Mouse (Mus musculus): ENCODE measurements around the gene Plxna1.

Plxna1 gene

DNA sequence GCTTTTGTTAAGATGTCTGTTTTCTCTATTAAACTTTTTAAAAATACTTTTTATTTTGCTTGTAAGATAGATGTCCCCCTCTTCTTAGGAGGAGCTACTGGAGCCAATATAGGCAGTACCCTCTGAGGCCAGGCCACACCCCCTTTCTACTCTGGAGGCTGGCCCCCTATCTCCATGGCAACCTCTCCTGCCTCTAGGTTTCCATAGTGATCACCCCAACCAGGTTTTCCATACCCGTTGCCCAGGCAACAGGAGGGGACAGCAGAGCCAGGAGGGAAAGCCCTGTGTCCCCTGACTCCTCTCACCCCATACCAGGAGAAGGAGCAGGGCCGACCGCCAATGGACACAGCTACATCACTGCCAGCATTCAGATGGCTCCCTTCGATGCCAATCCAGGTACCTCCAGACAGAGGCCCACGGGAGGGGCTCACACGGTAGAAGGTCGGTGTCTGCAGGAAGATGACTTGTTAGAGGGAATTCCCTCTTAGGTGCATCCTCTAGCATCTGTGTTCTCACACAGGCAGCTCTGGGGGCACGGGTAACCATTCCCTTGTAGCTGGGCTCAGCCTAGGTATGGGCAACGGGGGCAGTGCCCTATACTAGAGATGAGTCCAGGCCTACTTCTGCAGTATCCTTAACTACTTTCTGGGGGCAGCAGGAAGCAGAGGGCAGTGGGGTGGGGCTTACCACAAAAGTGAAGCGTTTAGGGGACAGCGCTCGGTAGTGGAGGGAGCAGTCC lies 28.3 kb downstream of the Plxna1 start:
- in situ Hi-C loops (cut with MboI, MseI), result no loop called here

DNA sequence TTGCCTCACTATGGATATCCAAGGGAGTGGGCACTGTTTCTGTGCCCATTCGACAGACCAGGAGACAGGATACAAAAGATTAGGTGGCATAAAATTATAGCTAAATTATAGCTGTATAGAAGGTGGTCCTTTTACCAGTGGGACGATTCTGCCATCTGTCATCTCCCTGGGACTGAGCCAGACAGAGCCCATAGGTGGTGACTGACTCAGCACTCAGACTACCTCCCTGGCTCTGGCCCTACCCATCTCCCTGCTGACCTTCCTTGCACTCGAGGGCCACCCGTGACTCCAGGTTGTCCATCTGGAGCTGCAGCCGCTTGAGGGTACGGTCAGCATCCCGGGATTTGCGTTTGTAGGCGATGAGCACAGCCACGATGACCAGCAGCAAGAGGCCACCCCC lies 31.5 kb downstream of the Plxna1 start:
- in situ Hi-C loops (cut with MboI, MseI), result no loop called here

DNA sequence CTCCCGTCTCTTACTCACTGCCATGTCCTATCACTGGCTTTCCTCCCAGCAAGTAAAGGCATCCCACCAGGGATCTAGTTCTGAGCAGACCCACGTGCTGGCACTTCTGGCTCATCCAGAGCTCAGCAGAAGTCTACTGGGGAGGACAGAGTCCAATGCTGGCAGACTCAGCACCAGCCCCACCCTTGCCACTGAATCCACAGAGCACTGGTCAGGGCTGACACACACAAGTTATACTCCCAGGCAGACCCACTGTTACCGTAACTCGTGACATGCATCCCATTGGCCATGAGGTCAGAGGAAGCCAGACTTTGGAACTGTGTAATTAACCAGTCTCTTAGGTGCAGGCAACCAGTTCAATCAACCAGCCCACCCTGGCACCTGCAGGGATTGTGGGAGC lies 33.8 kb downstream of the Plxna1 start:
- in situ Hi-C loops (cut with MboI, MseI), result no loop called here

DNA sequence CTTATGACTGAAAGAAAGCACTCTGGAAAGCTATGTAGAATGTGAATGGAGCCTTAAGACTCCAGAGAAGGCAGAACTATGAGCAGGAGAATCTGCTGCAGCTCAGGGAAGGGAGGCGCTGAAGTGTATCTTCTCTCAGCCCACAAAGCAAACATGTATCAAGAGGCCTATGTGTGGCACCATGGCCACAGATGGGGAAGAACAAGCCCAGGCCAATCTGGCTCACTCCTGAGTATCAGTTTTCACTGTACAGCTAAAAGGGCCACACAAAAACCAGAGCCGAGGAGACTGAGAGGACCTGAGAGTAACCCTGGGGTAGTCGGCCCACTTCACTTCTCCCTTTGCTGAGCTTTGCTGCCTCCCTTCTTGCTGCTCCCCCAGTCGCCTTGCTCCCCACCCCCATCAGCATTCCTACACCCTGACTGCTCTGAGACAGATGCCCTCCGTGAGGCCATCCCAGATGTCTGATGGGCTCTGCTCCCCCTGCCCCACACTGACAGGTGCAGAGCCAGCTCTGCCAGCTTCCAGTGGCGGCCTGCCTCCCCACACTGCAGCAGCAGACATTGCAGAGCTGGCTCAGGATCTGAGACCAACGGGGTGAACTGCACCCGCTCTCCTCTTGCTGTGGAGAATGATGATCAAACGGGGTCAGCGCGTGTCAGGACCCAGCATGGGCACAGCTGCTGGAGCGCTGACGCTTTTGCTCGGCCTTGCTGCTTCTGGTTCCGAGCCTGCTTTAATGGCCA lies 34.5 kb downstream of the Plxna1 start:
- in situ Hi-C loops (cut with MboI, MseI), result no loop called here

DNA sequence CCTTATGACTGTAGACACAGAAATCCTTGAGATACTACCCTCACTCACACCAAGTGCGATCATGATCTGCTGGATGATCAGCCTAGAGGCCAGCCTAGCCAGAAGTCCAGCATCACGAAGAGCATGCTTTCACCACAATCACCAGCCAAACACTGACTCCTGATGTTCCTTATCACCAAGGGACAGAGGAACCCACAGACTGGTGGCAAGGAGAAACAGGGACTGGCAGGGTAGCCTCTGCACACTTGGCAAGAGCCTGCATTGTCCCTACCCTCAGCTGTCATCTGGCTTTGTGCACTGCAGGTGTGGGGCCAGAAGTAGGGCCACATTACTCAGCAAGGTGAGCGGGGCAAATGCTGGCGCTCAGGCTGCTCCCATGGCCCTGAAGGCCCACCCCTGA lies 37.6 kb downstream of the Plxna1 start:
- in situ Hi-C loops (cut with MboI, MseI), result no loop called here

DNA sequence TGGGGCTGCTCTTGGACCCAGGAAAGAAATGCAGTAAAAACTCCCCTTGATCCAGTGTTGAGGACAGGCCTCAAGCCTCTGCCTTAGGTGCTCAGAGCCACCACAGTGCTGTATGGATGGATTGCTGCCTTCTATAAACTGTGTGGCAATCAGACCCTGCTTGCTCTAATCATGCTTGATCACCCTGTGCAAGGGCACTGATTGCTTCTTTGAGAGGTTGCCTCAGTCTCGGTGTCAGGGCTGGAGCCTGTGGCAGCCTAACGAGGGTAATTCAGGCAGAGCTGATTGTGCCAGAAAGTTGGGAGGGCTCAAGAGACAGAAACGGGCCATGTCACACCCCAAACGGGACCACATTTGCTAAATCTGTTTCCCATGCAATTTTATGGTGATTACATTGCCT lies 47.2 kb downstream of the Plxna1 start:
- in situ Hi-C loops (cut with MboI, MseI), result no loop called here

DNA sequence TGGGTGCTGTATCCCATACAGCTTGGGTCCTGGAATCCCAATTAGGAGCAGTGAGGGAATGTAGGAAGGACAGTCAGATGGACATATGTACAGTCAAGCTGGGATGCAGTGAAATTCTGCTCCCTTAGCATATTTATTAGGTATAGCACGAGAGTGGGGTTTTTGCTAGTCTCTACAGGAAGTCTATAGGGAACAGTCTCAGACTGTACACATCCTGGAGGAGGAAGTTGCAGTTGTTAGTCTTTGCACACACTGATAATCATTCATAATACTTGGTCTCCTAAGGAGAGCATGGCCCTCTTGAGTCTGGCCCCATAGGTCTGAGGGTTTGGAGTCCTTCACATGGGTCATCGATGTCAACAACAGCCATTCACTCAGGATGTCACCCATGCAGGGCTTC lies 50.9 kb downstream of the Plxna1 start:
- in situ Hi-C loops (cut with MboI, MseI), result no loop called here

DNA sequence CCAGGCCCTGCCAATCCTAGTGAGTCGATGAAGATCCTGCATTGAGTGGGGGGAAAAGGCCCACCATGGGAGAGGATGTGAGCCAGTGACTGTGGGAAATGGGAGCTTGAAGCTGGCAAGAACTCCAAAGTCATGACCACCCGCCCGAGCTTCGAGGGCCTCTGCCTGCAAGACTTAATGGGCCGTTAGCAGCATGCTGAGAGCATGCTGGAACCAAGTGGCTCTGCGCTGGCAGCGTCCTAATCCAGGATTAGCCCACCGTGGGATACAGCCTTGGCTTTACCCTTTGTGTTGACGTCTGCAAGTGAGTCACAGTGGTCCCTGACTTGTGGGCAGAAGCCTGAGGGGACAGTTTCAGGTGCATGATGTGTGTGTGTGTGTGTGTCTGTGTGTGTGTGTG lies 52.2 kb downstream of the Plxna1 start:
- in situ Hi-C loops (cut with MboI, MseI), result no loop called here

DNA sequence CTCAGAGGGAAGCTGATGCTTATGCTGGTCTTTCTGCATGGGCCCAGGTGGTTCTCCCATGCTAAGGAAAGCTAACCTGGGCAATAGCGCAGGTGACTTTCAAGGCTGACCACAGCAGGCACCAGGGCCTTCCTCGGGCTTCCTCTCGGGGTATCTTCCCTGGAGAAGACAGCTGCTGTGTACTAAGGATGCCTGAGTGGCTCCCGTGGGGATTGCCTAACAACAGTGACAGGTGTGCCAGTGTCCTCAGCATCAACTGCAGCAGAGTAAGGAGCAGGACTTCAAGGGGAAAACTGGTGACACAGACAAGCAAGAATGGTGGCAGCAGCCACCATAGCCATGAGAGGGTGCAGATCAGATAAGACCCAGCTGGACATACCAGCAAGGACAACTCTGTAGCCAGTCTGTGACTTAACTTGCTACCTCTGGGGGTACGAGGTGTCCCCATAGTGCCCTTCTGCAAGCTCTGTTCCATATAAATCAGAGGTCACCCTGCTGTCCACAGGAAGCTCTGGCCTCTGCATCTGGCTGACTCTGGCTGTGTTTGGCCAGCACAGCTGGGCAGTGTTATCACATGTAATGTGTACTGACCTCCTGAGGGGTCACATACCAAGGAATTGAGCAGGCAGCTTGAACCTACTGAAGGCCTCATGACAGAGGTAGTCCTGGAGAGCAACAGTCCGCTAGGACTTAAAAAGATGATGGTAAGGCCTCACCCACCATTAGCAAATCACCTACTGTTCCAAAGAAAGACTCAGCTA lies 54.0 kb downstream of the Plxna1 start:
- in situ Hi-C loops (cut with MboI, MseI), result no loop called here

DNA sequence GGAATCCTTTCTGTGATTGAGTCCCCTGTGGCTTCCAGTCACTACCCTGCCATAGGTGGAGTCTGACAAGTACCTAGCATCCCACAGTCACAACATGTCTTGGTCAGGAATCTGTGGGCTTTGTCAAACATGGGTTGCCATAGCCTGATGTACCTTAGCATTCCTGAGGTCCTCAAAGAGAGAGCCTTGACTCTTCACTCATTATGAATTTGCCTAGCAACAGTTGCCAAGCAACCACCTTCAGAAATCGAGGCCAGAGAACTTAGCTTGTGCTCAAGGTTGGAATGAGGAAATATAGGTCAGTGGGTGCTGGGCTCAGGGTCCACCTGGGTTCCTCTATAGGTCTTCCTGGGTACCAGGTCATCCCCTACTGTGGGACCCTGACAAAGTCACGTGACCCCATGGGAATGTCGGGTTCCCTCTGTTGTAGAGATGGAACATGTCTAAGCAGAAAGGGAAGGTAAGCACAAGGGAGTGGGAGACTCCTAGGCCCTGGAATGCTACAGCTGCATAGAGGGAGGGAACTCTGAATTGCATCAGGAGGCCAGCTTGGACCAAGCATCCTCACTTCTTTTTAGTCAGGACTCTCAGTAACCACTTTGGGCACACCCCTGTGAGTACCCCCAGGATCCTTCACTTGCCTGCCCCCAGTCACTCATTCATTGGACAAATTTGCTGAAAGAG lies 57.9 kb downstream of the Plxna1 start:
- in situ Hi-C loops (cut with MboI, MseI), result no loop called here

DNA sequence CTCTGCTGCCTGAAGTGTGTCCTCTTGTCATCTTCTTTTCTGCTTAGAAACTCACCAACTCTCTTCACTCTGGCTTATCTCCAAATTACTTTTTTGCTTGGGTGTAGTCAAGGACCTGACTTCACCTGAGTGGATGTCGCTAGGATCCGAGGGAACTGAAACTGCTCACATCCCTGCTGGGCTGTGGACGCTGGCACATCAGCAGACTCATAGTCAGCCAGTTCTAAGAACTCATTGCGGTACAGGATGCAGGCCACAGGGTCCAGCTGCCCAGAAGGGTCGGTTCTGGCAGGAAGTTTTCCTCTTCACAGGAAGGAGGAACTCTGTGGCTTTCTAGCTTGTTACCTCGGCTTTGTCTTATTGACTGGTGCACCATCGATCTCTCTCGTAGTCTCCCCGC lies 62.6 kb downstream of the Plxna1 start:
- in situ Hi-C loops (cut with MboI, MseI), result no loop called here

DNA sequence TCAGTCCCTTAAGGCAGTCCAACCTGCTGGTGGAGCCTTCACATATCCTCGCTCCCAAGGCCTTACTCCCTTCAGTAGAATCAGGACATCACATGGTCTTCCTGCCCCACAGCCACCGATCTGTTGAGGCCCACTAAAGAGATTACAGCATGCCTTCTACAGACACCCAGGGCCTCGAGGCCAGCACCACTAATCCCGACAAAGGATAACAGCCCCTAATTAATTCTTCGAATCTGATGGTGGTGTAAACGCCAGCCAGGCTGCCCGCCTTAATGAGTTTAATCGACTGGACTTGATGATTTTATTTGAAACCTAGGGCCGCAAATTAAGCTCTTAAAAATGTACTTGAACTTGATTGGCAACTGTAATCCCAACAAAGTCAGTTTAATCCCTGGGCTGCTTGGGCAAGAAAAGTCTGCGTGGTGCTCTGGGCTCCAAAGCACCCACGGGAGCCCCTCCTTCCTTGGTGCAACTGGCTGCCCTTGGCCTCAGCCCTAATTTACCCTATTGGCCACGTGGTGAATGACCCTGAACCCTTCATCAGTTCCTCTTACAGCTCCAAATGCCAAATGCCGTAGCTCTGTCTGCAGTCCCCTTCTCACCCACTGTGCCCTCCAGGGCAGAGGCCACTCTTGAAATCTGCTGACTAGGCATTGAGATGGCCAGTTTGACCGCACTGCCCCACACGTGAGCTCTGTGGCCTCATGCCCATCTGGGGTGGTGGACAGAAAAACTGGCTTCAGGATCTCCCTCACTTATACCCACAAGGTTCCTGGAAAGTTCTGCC lies 65.3 kb downstream of the Plxna1 start:
- in situ Hi-C loops (cut with MboI, MseI), result no loop called here

DNA sequence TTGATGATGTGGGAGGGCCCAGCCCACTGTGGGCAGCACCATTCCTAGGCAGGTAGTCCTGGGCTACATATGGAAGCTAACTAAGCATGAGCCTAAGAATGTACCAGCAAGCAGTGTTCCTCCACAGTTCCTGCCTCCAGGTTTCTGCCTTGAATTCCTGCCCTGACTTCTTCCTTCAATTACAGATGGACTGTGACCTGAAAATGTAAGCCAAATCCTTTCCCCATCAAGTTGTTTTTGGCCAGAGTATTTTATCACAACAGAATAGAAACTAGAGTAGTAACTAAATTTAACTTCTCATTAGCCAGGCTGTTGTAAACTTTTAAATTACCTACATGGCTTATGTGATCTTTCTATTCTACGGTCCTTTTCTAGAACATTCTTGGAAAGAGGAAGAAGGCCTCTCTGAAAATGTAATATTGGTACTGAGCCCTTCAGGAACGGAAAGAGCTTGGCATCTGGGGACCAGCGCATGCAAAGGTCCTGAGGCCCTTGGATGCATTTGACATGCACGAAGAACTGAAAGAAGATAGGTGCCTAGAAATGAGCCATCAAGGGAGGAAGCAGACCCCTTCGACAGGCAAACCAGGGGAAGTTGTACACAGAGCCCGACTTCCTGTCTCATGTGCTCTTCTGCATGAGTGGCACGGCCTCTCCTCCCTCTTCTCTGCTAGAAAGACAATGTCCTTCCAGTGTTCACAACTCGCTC lies 66.3 kb downstream of the Plxna1 start:
- in situ Hi-C loops (cut with MboI, MseI), result no loop called here

DNA sequence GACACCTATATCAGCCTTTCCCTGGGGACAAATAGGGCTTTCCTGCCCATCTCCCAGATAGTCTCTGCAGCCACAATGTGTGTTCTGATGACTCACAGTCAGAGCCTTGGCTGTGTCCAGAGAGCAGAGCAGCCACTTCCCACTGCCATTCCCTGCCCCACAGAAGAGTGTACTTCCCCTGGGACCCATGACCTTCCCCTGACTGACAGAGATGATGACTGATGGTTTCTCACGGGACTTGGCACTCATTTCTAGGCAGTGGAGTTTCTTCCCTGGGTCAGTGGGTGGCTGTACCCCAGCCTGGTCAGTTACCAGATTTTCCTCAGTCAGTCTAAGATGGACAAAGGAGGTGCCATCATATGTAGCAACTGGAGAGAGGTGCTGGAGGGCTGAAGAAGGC lies 67.8 kb downstream of the Plxna1 start:
- in situ Hi-C loops (cut with MboI, MseI), result no loop called here

DNA sequence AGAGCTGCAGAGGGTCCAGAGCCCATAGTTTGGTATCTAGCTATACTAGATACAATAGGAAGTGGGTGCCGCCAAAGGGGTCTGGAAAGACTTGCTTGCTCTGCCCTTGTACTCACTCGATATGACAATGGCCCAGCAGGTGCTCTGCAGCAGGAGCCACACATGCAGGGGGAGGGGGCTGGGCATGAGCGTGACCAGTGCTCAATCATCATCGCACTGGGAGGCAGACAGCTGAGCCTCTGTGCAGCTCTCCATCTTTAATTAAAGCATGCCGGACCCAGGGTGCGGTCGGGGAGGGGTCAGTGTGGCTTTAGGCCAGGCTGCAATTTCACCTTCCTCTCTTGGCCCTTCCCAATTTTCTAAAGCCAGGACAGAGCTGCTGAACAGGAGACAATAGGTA lies 70.9 kb downstream of the Plxna1 start:
- in situ Hi-C loops (cut with MboI, MseI), result no loop called here

DNA sequence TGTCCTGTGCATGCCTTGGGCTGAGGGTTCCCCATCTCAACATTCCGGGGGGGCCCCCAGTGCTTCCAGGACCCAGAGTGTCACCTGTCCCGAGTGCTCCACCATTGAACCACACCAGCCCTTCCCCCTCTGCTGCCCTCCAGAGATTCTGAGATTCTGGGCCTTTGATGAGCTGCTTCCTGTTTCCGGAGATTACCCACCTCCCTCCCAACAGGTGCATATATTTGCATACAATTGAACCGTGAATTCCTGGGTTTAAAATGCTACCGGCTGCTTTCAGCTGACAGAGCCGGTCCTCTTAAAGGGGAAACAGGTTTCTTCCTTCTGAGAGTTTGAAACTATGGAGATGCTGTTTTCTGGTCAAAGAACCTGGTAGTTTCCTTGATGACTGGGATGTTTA lies 74.3 kb downstream of the Plxna1 start:
- in situ Hi-C loops (cut with MboI, MseI), result no loop called here

DNA sequence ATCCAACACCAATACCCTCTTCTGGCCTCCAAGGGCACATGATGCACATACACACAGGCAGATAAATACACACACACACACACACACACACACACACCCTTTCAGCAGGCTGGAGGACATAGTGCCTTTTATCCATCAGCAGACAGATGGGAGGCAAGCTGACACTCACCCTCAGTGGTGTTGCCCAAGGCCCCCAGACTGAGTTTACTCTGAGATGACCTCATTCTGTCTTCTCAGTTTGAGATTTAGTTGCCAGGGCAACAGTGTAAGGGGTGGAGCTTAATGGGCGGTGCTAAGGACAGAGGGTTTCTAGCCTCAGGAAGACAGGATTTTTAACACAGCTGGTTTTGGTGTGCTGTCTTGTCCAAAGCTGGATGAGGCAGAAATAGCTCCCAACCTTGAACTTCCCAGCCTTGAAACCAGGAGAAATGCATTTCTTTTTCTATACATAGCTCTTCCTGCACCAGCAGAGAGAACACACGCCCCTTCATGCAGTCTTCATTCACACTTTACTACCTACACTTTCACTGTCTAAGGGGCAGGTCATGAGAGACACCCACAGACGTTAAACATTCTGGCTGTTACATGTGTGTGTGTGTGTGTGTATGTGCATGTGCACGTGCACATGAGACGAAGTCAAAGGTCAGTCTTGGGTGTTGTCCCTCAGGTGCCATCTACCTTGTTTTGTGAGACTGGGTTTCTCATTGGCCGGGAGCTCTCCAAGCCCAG lies 75.6 kb downstream of the Plxna1 start:
- in situ Hi-C loops (cut with MboI, MseI), result no loop called here

DNA sequence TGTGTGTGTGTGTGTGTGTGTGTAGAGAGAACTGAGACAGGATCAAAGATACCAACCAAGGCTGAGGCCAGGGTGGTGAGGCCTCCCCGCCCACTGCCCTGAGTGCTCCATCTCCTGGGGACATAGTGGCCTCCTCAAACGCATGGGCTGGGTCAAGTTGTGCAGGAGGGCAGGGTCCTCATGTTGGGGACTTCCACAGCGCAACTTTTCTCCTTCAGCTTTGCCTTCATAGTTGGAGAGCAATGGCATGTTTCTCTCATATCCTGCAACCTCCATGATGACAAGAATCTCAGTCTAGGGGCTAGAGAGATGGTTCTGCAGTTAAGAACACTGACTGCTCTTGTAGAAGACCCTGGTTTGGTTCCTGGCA lies 76.1 kb downstream of the Plxna1 start:
- in situ Hi-C loops (cut with MboI, MseI), result no loop called here

DNA sequence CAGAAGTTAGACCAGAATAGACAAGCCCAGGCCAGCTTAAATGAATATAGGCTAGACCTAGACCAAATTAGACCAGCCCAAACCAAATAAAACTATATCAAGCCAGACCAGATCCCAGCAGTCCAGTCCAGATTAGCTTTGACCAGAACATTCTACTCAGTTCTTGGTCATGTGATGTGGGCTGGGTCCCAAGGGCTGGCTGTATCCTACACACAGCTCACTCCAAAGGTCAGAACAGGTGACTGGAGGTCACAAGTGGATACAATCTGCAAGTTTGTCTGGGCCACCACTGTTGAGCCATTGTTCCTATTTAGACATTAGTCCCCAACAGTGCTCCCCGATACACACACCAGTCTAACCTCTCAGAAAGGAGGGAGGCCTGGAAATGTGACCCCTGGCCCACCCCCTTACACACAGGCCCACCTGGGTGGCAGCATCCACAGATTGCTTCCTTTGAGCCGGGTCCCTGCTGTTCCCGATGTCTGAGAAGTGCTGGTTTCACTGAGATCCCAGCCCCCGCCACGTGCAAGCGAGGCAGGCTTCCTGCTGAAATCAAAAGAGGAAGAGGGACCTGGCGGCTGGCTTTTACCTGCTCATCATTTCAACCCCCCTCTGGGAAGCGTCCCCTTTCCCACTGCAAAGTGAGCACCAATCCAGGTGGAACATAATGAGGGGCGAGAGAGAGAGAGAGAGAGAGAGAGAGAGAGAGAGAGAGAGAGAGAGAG lies 76.7 kb downstream of the Plxna1 start:
- in situ Hi-C loops (cut with MboI, MseI), result no loop called here

All from regulatory T cell (primary cell).